Mouse (Mus musculus) megakaryocyte, embryonic 14.5 days (primary cell): ENCODE measurements at regions not wholly inside any gene's neighbourhood (a gene's known extent, or its start where the extent isn't known, plus 50 kb on each side); places are given as distances from the start of the nearest gene placed in this dataset.

ENCODE experiments used
- FLI1 ChIP-seq: IDR thresholded peaks from 2 replicates; pipeline ENCODE4 v1.6.1; 2012; ENCODE audit warnings: low read length, inconsistent platforms, mixed read lengths
- GATA1 ChIP-seq: IDR thresholded peaks from 3 replicates; pipeline ENCODE4 v1.6.1; 2012; ENCODE audit warnings: mixed read lengths, low read length, inconsistent platforms, borderline replicate concordance

GRCm38 (mm10) chr4:7596116-7596515 lies 642.7 kb downstream of the Car8 start:
- no peak for TF ChIP-seq GATA1
- no peak for TF ChIP-seq FLI1
